Mouse (Mus musculus): ENCODE data around the gene Sectm1a. TPM values are rescaled to one million over a fixed set of nuclear protein-coding genes. Genes with fewer than 3 reads are reported as not detected.
"Not testable (repeated sequence)": the region's sequence is repeated elsewhere in the genome, so short reads cannot be mapped to it uniquely, and the experiment has no call there.

The Sectm1a gene
- polyA plus RNA-seq, 1 experiment from 2014 or later = 0.76 TPM

- Histone ChIP-seq H3K27me3 (no peaks in the 10 kb centered on the region), H3K4me1 (replicated peaks) (no peaks in the 10 kb centered on the region), H3K4me2 (no peak overlapping the region), H3K4me3 (replicated peaks) (no peak overlapping the region), H3K9ac (no peak overlapping the region), H3K27ac (no peak overlapping the region), H3K9me3 (replicated peaks) (no peaks in the 10 kb centered on the region), H3K36me3 (no peaks in the 10 kb centered on the region)
- DNase-seq (no peak), ATAC-seq (ENCODE audit: low read depth) (no peak)
- 60% methylated on average over 6 of the region's 6 CpGs for WGBS (ENCODE audit: insufficient replicate concordance)
Measured at GRCm38 (mm10) chr11:121088997-121089396, 8.0 kb upstream of the Sectm1a start.

- DNase-seq = no peak
- 0 out of 2 replicates have a peak, but pooled peaks have one; percentile 40 for ATAC-seq (ENCODE audit: low read depth)
- WGBS (ENCODE audit: insufficient replicate concordance) = 23% methylated on average over 4 of the region's 4 CpGs
- no peaks in the 10 kb centered on the region for H3K27me3 ChIP-seq
- H3K36me3 ChIP-seq = no peaks in the 10 kb centered on the region
- no peak overlapping the region; the same call in 1 of the 2 replicates for H3K9ac ChIP-seq
- peaks cover 13% of the 10 kb centered on the region for H3K4me1 ChIP-seq (replicated peaks)
- H3K4me2 ChIP-seq = peak overlapping the region; percentile 19; the same call in 1 of the 2 replicates
- peak overlapping the region; percentile 14; the same call in 1 of the 2 replicates for H3K27ac ChIP-seq
- H3K4me3 ChIP-seq (replicated peaks) = no peak overlapping the region
- H3K9me3 ChIP-seq (replicated peaks) = no peaks in the 10 kb centered on the region
Measured at GRCm38 (mm10) chr11:121086296-121086695, 5.3 kb upstream of the Sectm1a start.

GRCm38 (mm10) chr11:121085181-121085580 lies 4.2 kb upstream of the Sectm1a start:
- no peak for DNase-seq
- Histone ChIP-seq H3K9me3 (replicated peaks) (no peaks in the 10 kb centered on the region), H3K4me3 (replicated peaks) (no peak overlapping the region), H3K4me1 (replicated peaks) (peaks cover 13% of the 10 kb centered on the region), H3K27me3 (no peaks in the 10 kb centered on the region), H3K27ac (no peak overlapping the region), H3K4me2 (peak overlapping the region; percentile 19; the same call in 1 of the 2 replicates), H3K36me3 (no peaks in the 10 kb centered on the region), H3K9ac (peak overlapping the region; percentile 8; the same call in 1 of the 2 replicates)
- ATAC-seq (ENCODE audit: low read depth) = no peak
- WGBS (ENCODE audit: insufficient replicate concordance) = 49% methylated on average over 5 of the region's 5 CpGs

GRCm38 (mm10) chr11:121082857-121083500 lies 2.0 kb upstream of the Sectm1a start:
- Histone ChIP-seq H3K27me3 (no peaks in the 10 kb centered on the region), H3K36me3 (no peaks in the 10 kb centered on the region), H3K27ac (no peak overlapping the region), H3K9ac (no peak overlapping the region), H3K4me3 (replicated peaks) (no peak overlapping the region), H3K4me2 (no peak overlapping the region), H3K9me3 (replicated peaks) (no peaks in the 10 kb centered on the region), H3K4me1 (replicated peaks) (peaks cover 13% of the 10 kb centered on the region)
- 32% methylated on average over 6 of the region's 6 CpGs for WGBS (ENCODE audit: insufficient replicate concordance)
- no peak for ATAC-seq (ENCODE audit: low read depth)
- DNase-seq = no peak

DNA sequence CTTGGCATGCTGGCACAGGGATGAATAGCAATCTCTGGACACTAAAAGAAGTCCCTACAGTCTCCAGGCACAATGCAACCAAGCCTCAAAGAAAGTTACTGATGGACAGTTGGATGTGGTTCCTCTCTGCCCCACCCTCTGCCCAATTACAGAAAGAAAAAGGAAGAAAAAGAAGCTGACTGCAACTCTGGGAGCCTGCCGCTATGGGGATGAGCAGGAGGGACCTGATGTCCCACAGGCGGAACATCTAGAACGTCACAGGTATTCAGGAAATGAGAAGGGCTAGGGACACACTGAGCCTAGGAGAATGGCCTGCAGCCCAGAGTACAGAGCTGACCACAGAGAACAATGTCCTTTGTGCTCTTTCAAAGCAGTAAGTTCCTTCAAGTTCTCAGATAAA lies 1.2 kb upstream of the Sectm1a start:
- Histone ChIP-seq H3K9me3 (replicated peaks) (no peaks in the 10 kb centered on the region), H3K27ac (no peak overlapping the region), H3K4me2 (no peak overlapping the region), H3K27me3 (no peaks in the 10 kb centered on the region), H3K4me1 (replicated peaks) (peaks cover 13% of the 10 kb centered on the region), H3K9ac (no peak overlapping the region), H3K36me3 (no peaks in the 10 kb centered on the region), H3K4me3 (replicated peaks) (no peak overlapping the region)
- ATAC-seq (ENCODE audit: low read depth) (no peak), DNase-seq (no peak)
- WGBS (ENCODE audit: insufficient replicate concordance) = 47% methylated on average over 3 of the region's 3 CpGs

- Histone ChIP-seq H3K4me1 (replicated peaks) (peaks cover 13% of the 10 kb centered on the region), H3K9ac (no peak overlapping the region), H3K4me3 (replicated peaks) (no peak overlapping the region), H3K27me3 (0 out of 2 replicates have a peak, but pooled peaks cover under 1% of the 10 kb centered on the region), H3K27ac (no peak overlapping the region), H3K9me3 (replicated peaks) (no peaks in the 10 kb centered on the region), H3K4me2 (no peak overlapping the region), H3K36me3 (no peaks in the 10 kb centered on the region)
- DNase-seq (no peak), ATAC-seq (ENCODE audit: low read depth) (no peak)
- WGBS (ENCODE audit: insufficient replicate concordance) = 81% methylated on average over 8 of the region's 8 CpGs
Measured at GRCm38 (mm10) chr11:121080330-121080729, 690 bp downstream of the Sectm1a start.

- WGBS (ENCODE audit: insufficient replicate concordance) = 59% methylated on average over 5 of the region's 5 CpGs
- Histone ChIP-seq H3K4me1 (replicated peaks) (no peaks in the 10 kb centered on the region), H3K9ac (no peak overlapping the region), H3K9me3 (replicated peaks) (no peaks in the 10 kb centered on the region), H3K4me2 (no peak overlapping the region), H3K4me3 (replicated peaks) (no peak overlapping the region), H3K27ac (no peak overlapping the region), H3K36me3 (no peaks in the 10 kb centered on the region), H3K27me3 (0 out of 2 replicates have a peak, but pooled peaks cover 3% of the 10 kb centered on the region)
- DNase-seq (no peak), ATAC-seq (ENCODE audit: low read depth) (no peak)
Measured at GRCm38 (mm10) chr11:121075655-121076054, 5.4 kb downstream of the Sectm1a start.

DNA sequence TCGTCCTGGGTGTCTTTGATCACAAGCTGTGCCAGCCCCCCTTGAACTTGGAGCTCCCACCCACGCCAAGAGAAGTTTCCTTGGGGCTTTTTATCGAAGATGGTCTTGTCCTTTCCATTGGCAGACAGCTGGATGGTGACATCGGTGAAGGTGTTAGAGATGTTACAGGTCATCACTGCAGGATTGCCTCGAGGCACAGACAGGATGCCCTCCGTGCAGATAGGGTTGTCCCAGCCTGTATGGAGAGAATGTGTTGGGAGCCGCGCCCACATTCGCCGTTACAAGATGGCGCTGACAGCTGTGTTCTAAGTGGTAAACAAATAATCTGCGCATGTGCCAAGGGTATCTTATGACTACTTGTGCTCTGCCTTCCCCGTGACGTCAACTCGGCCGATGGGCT lies 11.4 kb downstream of the Sectm1a start:
- DNase-seq; H3K36me3 ChIP-seq; H3K9ac ChIP-seq; H3K4me2 ChIP-seq; H3K4me1 ChIP-seq (replicated peaks); ATAC-seq (ENCODE audit: low read depth); H3K27me3 ChIP-seq; H3K9me3 ChIP-seq (replicated peaks); H3K27ac ChIP-seq; H3K4me3 ChIP-seq (replicated peaks): not testable (repeated sequence)
- WGBS (ENCODE audit: insufficient replicate concordance) = 79% methylated on average over 12 of the region's 16 CpGs

GRCm38 (mm10) chr11:121067895-121068294 lies 13.1 kb downstream of the Sectm1a start:
- Histone ChIP-seq H3K9me3 (replicated peaks) (no peaks in the 10 kb centered on the region), H3K36me3 (no peaks in the 10 kb centered on the region), H3K27me3 (no peaks in the 10 kb centered on the region), H3K4me2 (no peak overlapping the region), H3K4me1 (replicated peaks) (no peaks in the 10 kb centered on the region), H3K9ac (no peak overlapping the region), H3K4me3 (replicated peaks) (no peak overlapping the region), H3K27ac (no peak overlapping the region)
- ATAC-seq (ENCODE audit: low read depth) (no peak), DNase-seq (no peak)
- 84% methylated on average over 2 of the region's 2 CpGs for WGBS (ENCODE audit: insufficient replicate concordance)

DNA sequence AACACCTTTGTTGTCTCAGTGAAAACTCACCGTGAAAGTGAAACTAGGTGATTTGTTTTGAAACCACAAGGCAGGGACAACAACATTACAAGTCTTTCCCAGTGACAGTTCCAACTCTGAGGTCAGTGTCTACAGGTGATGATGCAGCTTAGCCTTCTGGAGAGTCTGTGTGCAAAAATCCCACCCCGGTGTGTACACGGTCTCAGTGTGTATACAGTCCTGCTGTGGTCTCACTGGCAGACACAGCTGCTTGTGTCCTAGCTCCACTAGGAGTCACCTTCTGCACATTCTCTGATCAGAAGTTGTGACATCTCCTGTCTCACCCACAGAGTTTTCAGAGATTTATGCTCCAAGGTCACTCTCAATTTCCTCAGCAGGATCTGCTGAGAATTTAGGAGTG lies 16.8 kb downstream of the Sectm1a start:
- no peaks in the 10 kb centered on the region for H3K36me3 ChIP-seq
- WGBS (ENCODE audit: insufficient replicate concordance) = 69% methylated on average over 3 of the region's 3 CpGs
- H3K27me3 ChIP-seq = no peaks in the 10 kb centered on the region
- DNase-seq (no peak), ATAC-seq (ENCODE audit: low read depth) (no peak)
- no peaks in the 10 kb centered on the region for H3K9me3 ChIP-seq (replicated peaks)
- H3K4me1 ChIP-seq (replicated peaks) = no peaks in the 10 kb centered on the region
- no peak overlapping the region for H3K4me2 ChIP-seq
- no peak overlapping the region for H3K9ac ChIP-seq
- H3K27ac ChIP-seq = no peak overlapping the region
- H3K4me3 ChIP-seq (replicated peaks) = no peak overlapping the region

DNA sequence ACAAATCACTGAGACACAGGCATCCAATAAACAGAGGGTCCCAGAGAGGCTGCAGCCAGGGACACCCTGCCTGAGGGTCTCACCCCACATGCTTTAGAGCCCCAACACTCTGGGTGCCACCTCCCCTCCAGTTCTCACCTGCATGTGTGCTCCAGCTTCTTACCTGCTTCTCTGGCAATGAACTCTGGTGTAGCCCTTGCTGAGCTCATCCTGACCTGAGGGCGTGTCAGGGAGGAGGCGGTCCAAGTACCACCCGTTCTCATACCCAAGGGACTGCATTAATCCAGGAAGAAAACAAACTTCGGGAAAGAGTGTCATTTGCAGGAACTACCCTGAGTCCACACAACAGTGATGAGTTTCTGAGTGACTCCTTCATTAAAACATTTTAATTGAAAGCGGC lies 17.6 kb downstream of the Sectm1a start, which contains the start of gene Sectm1b:
TSS of gene Sectm1b (minus strand) at position 191 of the 400 bp plus-strand sequence.
- Histone ChIP-seq H3K4me3 (replicated peaks) (no peak within 1 kb of the TSS), H3K36me3 (no peaks in the 10 kb centered on the region), H3K9ac (no peak within 1 kb of the TSS), H3K27me3 (no peaks in the 10 kb centered on the region), H3K4me2 (no peak within 1 kb of the TSS), H3K4me1 (replicated peaks) (no peaks in the 10 kb centered on the region), H3K27ac (no peak within 1 kb of the TSS), H3K9me3 (replicated peaks) (no peaks in the 10 kb centered on the region)
- no peak for ATAC-seq (ENCODE audit: low read depth)
- 58% methylated on average over 5 of the region's 5 CpGs for WGBS (ENCODE audit: insufficient replicate concordance)
- no peak for DNase-seq

DNA sequence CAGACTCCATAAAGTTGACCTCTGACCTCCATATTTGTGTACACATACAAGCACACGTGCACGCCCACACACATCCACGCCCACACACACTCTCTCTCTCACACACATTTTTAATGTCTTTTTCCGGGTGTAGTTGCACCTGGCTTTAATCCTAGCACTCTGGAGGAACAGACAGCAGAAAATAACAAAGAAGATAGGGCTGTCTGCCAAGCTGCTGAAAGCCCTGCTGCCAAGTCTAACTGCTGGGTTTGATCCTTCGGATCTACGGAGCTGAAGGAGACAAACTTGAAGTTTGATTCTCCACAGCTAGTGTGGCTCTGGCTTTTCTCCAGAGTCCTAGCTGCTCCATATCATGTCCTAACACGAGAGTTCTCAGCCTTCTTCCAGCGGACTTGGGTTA lies 19.4 kb downstream of the Sectm1a start:
- 65% methylated on average over 8 of the region's 8 CpGs for WGBS (ENCODE audit: insufficient replicate concordance)
- H3K27ac ChIP-seq = no peak overlapping the region
- no peaks in the 10 kb centered on the region for H3K36me3 ChIP-seq
- DNase-seq (no peak), ATAC-seq (ENCODE audit: low read depth) (no peak)
- H3K4me1 ChIP-seq (replicated peaks) = peaks cover 15% of the 10 kb centered on the region
- no peak overlapping the region for H3K4me3 ChIP-seq (replicated peaks)
- no peaks in the 10 kb centered on the region for H3K27me3 ChIP-seq
- H3K9ac ChIP-seq = no peak overlapping the region
- H3K9me3 ChIP-seq (replicated peaks) = no peaks in the 10 kb centered on the region
- H3K4me2 ChIP-seq = no peak overlapping the region

Data from liver, embryonic 13.5 days (tissue).